Mouse (Mus musculus): ENCODE results near the gene Tbcc. TPM values are rescaled to one million over a fixed set of nuclear protein-coding genes. Genes with fewer than 3 reads are reported as not detected.

Gene Tbcc
- polyA plus RNA-seq, 1 experiment from 2014 or later = 62.3 TPM

GRCm38 (mm10) chr17:46858749-46859444 lies 31.6 kb upstream of the Tbcc start:
- no peaks in the 10 kb centered on the region for H3K36me3 ChIP-seq (ENCODE audit: control insufficient read depth, insufficient read depth, low read length)
- H3K4me1 ChIP-seq (replicated peaks; ENCODE audit: control insufficient read depth, insufficient read depth, low read length) = peaks cover 4% of the 10 kb centered on the region; the same call in 1 of the 2 replicates
- no peaks in the 10 kb centered on the region for H3K27me3 ChIP-seq (ENCODE audit: control insufficient read depth, insufficient read depth, low read length)
- H3K9me3 ChIP-seq (ENCODE audit: control insufficient read depth, low read length) = no peaks in the 10 kb centered on the region
- no peak for ATAC-seq (replicated peaks; ENCODE audit: low FRiP score)
- peak; percentile 70 for DNase-seq (ENCODE audit: low spot score)
- H3K9ac ChIP-seq (ENCODE audit: low read length) = peak overlapping the region; percentile 100
- peak overlapping the region; percentile 99 for H3K4me3 ChIP-seq (ENCODE audit: low read depth, low read length)
- peak overlapping the region; percentile 100 for H3K27ac ChIP-seq (ENCODE audit: low read depth, low read length)
- peak overlapping the region; percentile 48 for H3K4me2 ChIP-seq (ENCODE audit: low read depth, low read length, severe bottlenecking)
- WGBS = 29% methylated on average over 9 of the region's 9 CpGs

- WGBS = 80% methylated on average over 4 of the region's 4 CpGs
- Histone ChIP-seq H3K36me3 (ENCODE audit: control insufficient read depth, insufficient read depth, low read length) (no peaks in the 10 kb centered on the region), H3K4me2 (ENCODE audit: low read depth, low read length, severe bottlenecking) (no peak overlapping the region), H3K9me3 (ENCODE audit: control insufficient read depth, low read length) (no peaks in the 10 kb centered on the region), H3K27ac (ENCODE audit: low read depth, low read length) (no peak overlapping the region), H3K4me1 (replicated peaks; ENCODE audit: control insufficient read depth, insufficient read depth, low read length) (peaks cover 4% of the 10 kb centered on the region; the same call in 1 of the 2 replicates), H3K4me3 (ENCODE audit: low read depth, low read length) (no peak overlapping the region), H3K27me3 (ENCODE audit: control insufficient read depth, insufficient read depth, low read length) (no peaks in the 10 kb centered on the region), H3K9ac (ENCODE audit: low read length) (no peak overlapping the region)
- DNase-seq (ENCODE audit: low spot score) = no peak
- ATAC-seq (replicated peaks; ENCODE audit: low FRiP score) = no peak
Observed at GRCm38 (mm10) chr17:46860120-46860519, 30.4 kb upstream of the Tbcc start.

GRCm38 (mm10) chr17:46864566-46865195 lies 25.8 kb upstream of the Tbcc start:
- no peaks in the 10 kb centered on the region for H3K36me3 ChIP-seq (ENCODE audit: control insufficient read depth, insufficient read depth, low read length)
- no peak overlapping the region for H3K4me2 ChIP-seq (ENCODE audit: low read depth, low read length, severe bottlenecking)
- ATAC-seq (replicated peaks; ENCODE audit: low FRiP score) (no peak), DNase-seq (ENCODE audit: low spot score) (no peak)
- 80% methylated on average over 7 of the region's 7 CpGs for WGBS
- H3K4me1 ChIP-seq (replicated peaks; ENCODE audit: control insufficient read depth, insufficient read depth, low read length) = no peaks in the 10 kb centered on the region; the same call in 1 of the 2 replicates
- no peak overlapping the region for H3K27ac ChIP-seq (ENCODE audit: low read depth, low read length)
- H3K9me3 ChIP-seq (ENCODE audit: control insufficient read depth, low read length) = no peaks in the 10 kb centered on the region
- no peak overlapping the region for H3K4me3 ChIP-seq (ENCODE audit: low read depth, low read length)
- no peaks in the 10 kb centered on the region for H3K27me3 ChIP-seq (ENCODE audit: control insufficient read depth, insufficient read depth, low read length)
- no peak overlapping the region for H3K9ac ChIP-seq (ENCODE audit: low read length)

- WGBS = 91% methylated on average over 12 of the region's 12 CpGs
- ATAC-seq (replicated peaks; ENCODE audit: low FRiP score) = no peak
Observed at GRCm38 (mm10) chr17:46866836-46867235, 23.6 kb upstream of the Tbcc start.

GRCm38 (mm10) chr17:46870204-46870798 lies 20.2 kb upstream of the Tbcc start:
- Histone ChIP-seq H3K27me3 (ENCODE audit: control insufficient read depth, insufficient read depth, low read length) (no peaks in the 10 kb centered on the region), H3K9me3 (ENCODE audit: control insufficient read depth, low read length) (no peaks in the 10 kb centered on the region; the same call in 1 of the 2 replicates), H3K4me3 (ENCODE audit: low read depth, low read length) (no peak overlapping the region), H3K36me3 (ENCODE audit: control insufficient read depth, insufficient read depth, low read length) (no peaks in the 10 kb centered on the region), H3K4me1 (replicated peaks; ENCODE audit: control insufficient read depth, insufficient read depth, low read length) (no peaks in the 10 kb centered on the region), H3K27ac (ENCODE audit: low read depth, low read length) (no peak overlapping the region), H3K9ac (ENCODE audit: low read length) (no peak overlapping the region), H3K4me2 (ENCODE audit: low read depth, low read length, severe bottlenecking) (no peak overlapping the region)
- WGBS = 94% methylated on average over 5 of the region's 5 CpGs
- DNase-seq (ENCODE audit: low spot score) = no peak
- ATAC-seq (replicated peaks; ENCODE audit: low FRiP score) = no peak

More at GRCm38 (mm10) chr17:46866836-46867235, 23.6 kb upstream of the Tbcc start:
- no peaks in the 10 kb centered on the region for H3K9me3 ChIP-seq (ENCODE audit: control insufficient read depth, low read length)
- no peak overlapping the region for H3K27ac ChIP-seq (ENCODE audit: low read depth, low read length)
- H3K4me1 ChIP-seq (replicated peaks; ENCODE audit: control insufficient read depth, insufficient read depth, low read length) = no peaks in the 10 kb centered on the region
- DNase-seq (ENCODE audit: low spot score) = no peak
- H3K27me3 ChIP-seq (ENCODE audit: control insufficient read depth, insufficient read depth, low read length) = no peaks in the 10 kb centered on the region
- H3K36me3 ChIP-seq (ENCODE audit: control insufficient read depth, insufficient read depth, low read length) = no peaks in the 10 kb centered on the region
- no peak overlapping the region for H3K9ac ChIP-seq (ENCODE audit: low read length)
- no peak overlapping the region for H3K4me3 ChIP-seq (ENCODE audit: low read depth, low read length)
- no peak overlapping the region for H3K4me2 ChIP-seq (ENCODE audit: low read depth, low read length, severe bottlenecking)

- H3K4me2 ChIP-seq (ENCODE audit: low read depth, low read length, severe bottlenecking) = no peak overlapping the region
- no peak overlapping the region for H3K4me3 ChIP-seq (ENCODE audit: low read depth, low read length)
- no peak for DNase-seq (ENCODE audit: low spot score)
- H3K27me3 ChIP-seq (ENCODE audit: control insufficient read depth, insufficient read depth, low read length) = no peaks in the 10 kb centered on the region
- no peaks in the 10 kb centered on the region for H3K36me3 ChIP-seq (ENCODE audit: control insufficient read depth, insufficient read depth, low read length)
- no peaks in the 10 kb centered on the region for H3K4me1 ChIP-seq (replicated peaks; ENCODE audit: control insufficient read depth, insufficient read depth, low read length)
- ATAC-seq (replicated peaks; ENCODE audit: low FRiP score) = no peak
- H3K9ac ChIP-seq (ENCODE audit: low read length) = no peak overlapping the region
- no peak overlapping the region for H3K27ac ChIP-seq (ENCODE audit: low read depth, low read length)
- no peaks in the 10 kb centered on the region; the same call in 1 of the 2 replicates for H3K9me3 ChIP-seq (ENCODE audit: control insufficient read depth, low read length)
- WGBS = 67% methylated on average over 1 of the region's 1 CpGs
Observed at GRCm38 (mm10) chr17:46870913-46871312, 19.6 kb upstream of the Tbcc start.

GRCm38 (mm10) chr17:46872806-46873205 lies 17.7 kb upstream of the Tbcc start:
- H3K36me3 ChIP-seq (ENCODE audit: control insufficient read depth, insufficient read depth, low read length) = no peaks in the 10 kb centered on the region
- H3K27me3 ChIP-seq (ENCODE audit: control insufficient read depth, insufficient read depth, low read length) = no peaks in the 10 kb centered on the region
- no peak overlapping the region for H3K4me2 ChIP-seq (ENCODE audit: low read depth, low read length, severe bottlenecking)
- H3K27ac ChIP-seq (ENCODE audit: low read depth, low read length) = no peak overlapping the region
- DNase-seq (ENCODE audit: low spot score) (no peak), ATAC-seq (replicated peaks; ENCODE audit: low FRiP score) (no peak)
- H3K9ac ChIP-seq (ENCODE audit: low read length) = no peak overlapping the region
- 79% methylated on average over 7 of the region's 7 CpGs for WGBS
- H3K4me1 ChIP-seq (replicated peaks; ENCODE audit: control insufficient read depth, insufficient read depth, low read length) = no peaks in the 10 kb centered on the region
- no peak overlapping the region for H3K4me3 ChIP-seq (ENCODE audit: low read depth, low read length)
- H3K9me3 ChIP-seq (ENCODE audit: control insufficient read depth, low read length) = no peaks in the 10 kb centered on the region; the same call in 1 of the 2 replicates

GRCm38 (mm10) chr17:46874133-46874532 lies 16.4 kb upstream of the Tbcc start:
- no peaks in the 10 kb centered on the region for H3K4me1 ChIP-seq (replicated peaks; ENCODE audit: control insufficient read depth, insufficient read depth, low read length)
- H3K36me3 ChIP-seq (ENCODE audit: control insufficient read depth, insufficient read depth, low read length) = no peaks in the 10 kb centered on the region
- H3K4me2 ChIP-seq (ENCODE audit: low read depth, low read length, severe bottlenecking) = no peak overlapping the region
- DNase-seq (ENCODE audit: low spot score) (no peak), ATAC-seq (replicated peaks; ENCODE audit: low FRiP score) (no peak)
- H3K27ac ChIP-seq (ENCODE audit: low read depth, low read length) = no peak overlapping the region
- no peak overlapping the region for H3K4me3 ChIP-seq (ENCODE audit: low read depth, low read length)
- H3K9me3 ChIP-seq (ENCODE audit: control insufficient read depth, low read length) = no peaks in the 10 kb centered on the region; the same call in 1 of the 2 replicates
- no peak overlapping the region for H3K9ac ChIP-seq (ENCODE audit: low read length)
- H3K27me3 ChIP-seq (ENCODE audit: control insufficient read depth, insufficient read depth, low read length) = no peaks in the 10 kb centered on the region
- 57% methylated on average over 10 of the region's 10 CpGs for WGBS
